Mouse (Mus musculus) liver, postnatal 0 days (tissue): ENCODE measurements around the gene Plgrkt. TPM values are rescaled to one million over a fixed set of nuclear protein-coding genes. Genes with fewer than 3 reads are reported as not detected.

Source experiments
- ATAC-seq: fragments of 200-750 bp; cut with Nextera tagmentation; 2 replicates; pipeline ENCODE4 v1.8.0; 2017; ENCODE audit warnings: mild to moderate bottlenecking, moderate library complexity
- DNase-seq: peaks from one replicate; pipeline ENCODE4 v3.0.0-alpha.2; 2016
- H3K27ac ChIP-seq: fragments of 300-500 bp; sonication (generic); 2 replicates; pipeline ENCODE4 v1.5.1; 2014; ENCODE audit warnings: antibody characterized with exemption, moderate library complexity, mild to moderate bottlenecking, low read depth
- H3K27me3 ChIP-seq: fragments of 300-500 bp; sonication (generic); 2 replicates; pipeline ENCODE4 v1.6.1; 2014; ENCODE audit warnings: low read length, control low read depth, mixed read lengths; ENCODE audit not compliant: insufficient read depth
- H3K36me3 ChIP-seq: fragments of 300-500 bp; sonication (generic); replicated peaks from 2 replicates; pipeline ENCODE4 v1.6.1; 2014; ENCODE audit warnings: mild to moderate bottlenecking, control low read depth, low read length, moderate library complexity, mixed read lengths; ENCODE audit not compliant: insufficient read depth
- H3K4me1 ChIP-seq: fragments of 300-500 bp; sonication (generic); 2 replicates; pipeline ENCODE4 v1.6.1; 2014; ENCODE audit warnings: antibody characterized with exemption, mild to moderate bottlenecking, control low read depth; ENCODE audit not compliant: insufficient read depth
- H3K4me2 ChIP-seq: fragments of 300-500 bp; sonication (generic); 2 replicates; pipeline ENCODE4 v1.6.1; 2014; ENCODE audit warnings: low read depth, mild to moderate bottlenecking, low read length, moderate library complexity, mixed read lengths
- H3K4me3 ChIP-seq: fragments of 300-500 bp; sonication (generic); 2 replicates; pipeline ENCODE4 v1.5.1; 2014; ENCODE audit warnings: low read depth, low read length
- H3K9ac ChIP-seq: fragments of 300-500 bp; sonication (generic); replicated peaks from 2 replicates; pipeline ENCODE4 v1.6.1; 2014; ENCODE audit warnings: mild to moderate bottlenecking, moderate library complexity
- H3K9me3 ChIP-seq: fragments of 300-500 bp; sonication (generic); 2 replicates; pipeline ENCODE4 v1.6.1; 2016; ENCODE audit warnings: mild to moderate bottlenecking, control low read depth, low read length, mixed read lengths
- CTCF ChIP-seq: sonication (generic); IDR thresholded peaks from 2 replicates; pipeline ENCODE4 v1.5.1; 2016; ENCODE audit warnings: antibody characterized with exemption, low read depth
- EP300 ChIP-seq: IDR thresholded peaks from 2 replicates; pipeline ENCODE4 v1.6.1; 2016; ENCODE audit warnings: antibody characterized with exemption, low read depth, mild to moderate bottlenecking
- WGBS: fragments of 180-500 bp; shearing (Covaris S2); extraction: QIAGEN DNeasy Blood & Tissue Kit; methylation state at CpG from one replicate; pipeline ENCODE4 v1.1.7; 2014; ENCODE audit not compliant: insufficient replicate concordance; 5-methylcytosine and 5-hydroxymethylcytosine counted together
- polyA plus RNA-seq: library from polyadenylated mRNA; unstranded; fragments of >200 nt; fragmentation: Nextera tagmentation; extraction: Ambion mirVana; gene quantifications from 2 replicates; pipeline ENCODE4 v1.2.1, GENCODE M21; 2015

Plgrkt gene
- polyA plus RNA-seq, 1 experiment from 2014 or later = 23.8 TPM

DNA sequence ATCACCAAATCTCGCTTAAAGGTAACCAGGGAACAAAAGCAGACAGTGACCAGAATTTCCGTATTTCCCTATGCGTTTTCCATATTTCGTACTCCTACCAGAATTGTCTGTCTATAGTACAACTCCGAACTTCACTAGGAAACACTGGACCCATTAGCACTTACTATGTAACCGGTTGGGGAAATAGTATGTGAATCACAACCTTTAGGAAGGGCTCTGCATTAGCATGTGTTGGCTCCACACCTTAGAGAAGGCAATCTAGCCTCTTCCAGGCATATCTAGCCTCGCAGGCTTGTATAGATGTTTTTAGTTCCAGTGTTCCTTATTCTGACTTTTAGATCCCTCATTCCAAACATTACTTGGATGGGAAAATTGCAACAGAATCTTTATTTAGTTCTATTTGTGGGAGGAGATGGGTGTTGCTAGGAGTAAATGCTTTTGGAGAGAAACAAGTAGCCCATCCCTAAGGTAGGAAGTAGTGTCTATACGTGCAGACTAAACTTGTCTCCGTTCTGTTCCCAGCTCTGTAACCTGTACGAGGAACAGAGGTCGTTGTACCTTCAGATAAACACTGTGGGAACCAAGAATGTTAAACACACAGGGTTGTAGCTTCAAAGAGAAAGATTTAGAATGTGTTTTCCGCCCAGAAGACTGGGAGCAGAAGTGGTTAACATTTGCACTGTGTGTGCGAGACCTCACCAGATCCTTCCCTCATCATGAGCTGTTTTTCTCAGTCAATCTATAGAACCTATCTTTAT is 4.8 kb downstream of the Plgrkt start:
- no peak for TF ChIP-seq CTCF
- TF ChIP-seq EP300 = no peak
- H3K36me3 ChIP-seq = peaks cover 13% of the 10 kb centered on the region
- H3K27me3 ChIP-seq = no peaks in the 10 kb centered on the region
- peak overlapping the region; percentile 92 for H3K4me2 ChIP-seq
- 0 out of 2 replicates have a peak overlapping the region, but pooled peaks have one; percentile 13 for H3K27ac ChIP-seq
- WGBS = 35% methylated on average over 13 of the region's 13 CpGs
- DNase-seq (no peak), ATAC-seq (no peak)
- H3K9me3 ChIP-seq = no peaks in the 10 kb centered on the region
- peak overlapping the region; percentile 73 for H3K9ac ChIP-seq
- peak overlapping the region; percentile 64 for H3K4me3 ChIP-seq
- H3K4me1 ChIP-seq = peaks cover 28% of the 10 kb centered on the region

DNA sequence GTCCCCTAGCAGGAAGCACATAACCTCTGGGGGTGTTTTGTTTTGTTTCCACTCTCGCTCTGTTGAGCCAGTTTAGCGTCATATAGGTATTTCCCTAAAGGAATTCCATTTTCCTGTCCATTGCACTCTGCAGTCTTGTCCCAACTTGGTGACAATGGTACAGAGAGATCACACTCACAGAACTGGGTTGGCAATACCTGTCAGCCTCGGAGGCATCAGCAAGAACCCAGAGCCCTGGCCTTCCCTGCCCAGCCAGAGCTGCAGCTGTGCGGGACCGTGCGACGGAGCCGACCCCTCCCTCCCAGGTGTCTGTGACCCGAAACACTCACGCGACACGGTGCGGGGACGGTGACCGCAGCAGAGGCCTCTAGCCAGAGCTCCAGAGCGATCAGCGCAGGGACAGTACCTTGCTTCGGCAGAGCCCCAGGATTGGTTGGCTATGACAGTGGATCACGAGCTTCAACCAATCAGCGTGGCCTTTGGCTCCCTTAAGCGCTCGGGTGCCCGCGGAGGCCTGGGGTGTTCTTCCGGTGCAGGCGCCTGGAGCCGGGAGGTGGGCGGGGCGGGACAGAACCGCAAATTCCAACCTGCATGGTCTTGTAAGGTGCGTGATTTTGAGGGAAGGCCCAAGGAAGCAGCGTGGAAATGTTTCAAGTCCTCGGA is 5.6 kb downstream of the Plgrkt start:
- TF ChIP-seq CTCF (no peak), EP300 (no peak)
- H3K4me2 ChIP-seq = peak overlapping the region; percentile 92
- peak overlapping the region; percentile 73 for H3K9ac ChIP-seq
- H3K27ac ChIP-seq = peak overlapping the region; percentile 26; the same call in 1 of the 2 replicates
- H3K36me3 ChIP-seq = peaks cover 13% of the 10 kb centered on the region
- H3K27me3 ChIP-seq = no peaks in the 10 kb centered on the region
- WGBS = 2% methylated on average over 33 of the region's 33 CpGs
- ATAC-seq = peak; percentile 100
- peaks cover 28% of the 10 kb centered on the region for H3K4me1 ChIP-seq
- no peaks in the 10 kb centered on the region for H3K9me3 ChIP-seq
- peak; percentile 91 for DNase-seq
- peak overlapping the region; percentile 64 for H3K4me3 ChIP-seq

DNA sequence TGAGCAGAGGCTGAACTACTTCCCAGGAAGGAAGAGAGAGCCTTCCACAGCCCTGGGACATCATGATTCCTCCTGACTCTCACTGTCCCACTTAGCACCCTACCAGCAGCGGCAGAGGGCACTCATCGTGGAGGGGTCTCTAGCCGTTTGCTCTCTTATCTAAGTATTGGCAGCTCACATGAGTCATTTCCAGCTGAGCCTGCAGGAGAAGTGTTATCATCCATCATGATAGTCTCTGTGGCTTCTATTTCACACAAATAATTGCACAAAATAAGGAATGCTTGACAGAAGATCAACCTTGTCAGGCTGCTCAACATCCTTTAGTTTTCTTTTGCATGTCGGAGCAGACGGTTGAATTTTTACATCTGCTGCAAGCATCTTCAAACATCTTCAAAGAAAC is 6.9 kb downstream of the Plgrkt start:
- Histone ChIP-seq H3K36me3 (peaks cover 17% of the 10 kb centered on the region), H3K27me3 (no peaks in the 10 kb centered on the region), H3K9ac (no peak overlapping the region), H3K4me3 (no peak overlapping the region), H3K4me2 (no peak overlapping the region), H3K27ac (no peak overlapping the region), H3K4me1 (peaks cover 21% of the 10 kb centered on the region), H3K9me3 (no peaks in the 10 kb centered on the region)
- TF ChIP-seq EP300 = no peak
- TF ChIP-seq CTCF = no peak
- no peak for DNase-seq
- whole genome bisulfite sequencing = 54% methylated on average over 5 of the region's 5 CpGs
- no peak for ATAC-seq

DNA sequence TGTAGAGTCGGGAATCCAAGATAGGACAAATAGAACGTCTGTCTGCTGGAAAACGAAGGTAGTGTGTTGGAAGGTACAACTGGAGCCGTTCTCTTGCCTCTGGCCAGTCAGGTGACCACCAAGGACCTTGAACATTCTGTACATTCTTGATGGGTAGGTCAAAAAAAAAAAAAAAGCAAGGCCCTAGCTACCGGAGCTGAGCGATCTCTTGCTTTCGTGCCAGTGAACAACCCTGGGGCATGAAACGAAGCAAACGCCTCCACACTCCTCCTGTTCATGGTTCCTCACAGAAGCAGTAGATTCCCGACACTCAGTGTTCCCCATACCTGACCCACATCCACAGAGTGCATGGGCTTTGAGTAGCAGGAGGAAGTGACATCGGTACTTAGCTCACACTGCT is 10.9 kb downstream of the Plgrkt start:
- no peaks in the 10 kb centered on the region for H3K9me3 ChIP-seq
- no peaks in the 10 kb centered on the region for H3K27me3 ChIP-seq
- H3K9ac ChIP-seq = no peak overlapping the region
- H3K4me2 ChIP-seq = no peak overlapping the region
- DNase-seq (no peak), ATAC-seq (no peak)
- H3K4me3 ChIP-seq = no peak overlapping the region
- no peak overlapping the region for H3K27ac ChIP-seq
- 68% methylated on average over 11 of the region's 11 CpGs for WGBS
- no peak for TF ChIP-seq CTCF
- TF ChIP-seq EP300 = no peak
- H3K36me3 ChIP-seq = peaks cover 19% of the 10 kb centered on the region
- H3K4me1 ChIP-seq = peaks cover 17% of the 10 kb centered on the region

DNA sequence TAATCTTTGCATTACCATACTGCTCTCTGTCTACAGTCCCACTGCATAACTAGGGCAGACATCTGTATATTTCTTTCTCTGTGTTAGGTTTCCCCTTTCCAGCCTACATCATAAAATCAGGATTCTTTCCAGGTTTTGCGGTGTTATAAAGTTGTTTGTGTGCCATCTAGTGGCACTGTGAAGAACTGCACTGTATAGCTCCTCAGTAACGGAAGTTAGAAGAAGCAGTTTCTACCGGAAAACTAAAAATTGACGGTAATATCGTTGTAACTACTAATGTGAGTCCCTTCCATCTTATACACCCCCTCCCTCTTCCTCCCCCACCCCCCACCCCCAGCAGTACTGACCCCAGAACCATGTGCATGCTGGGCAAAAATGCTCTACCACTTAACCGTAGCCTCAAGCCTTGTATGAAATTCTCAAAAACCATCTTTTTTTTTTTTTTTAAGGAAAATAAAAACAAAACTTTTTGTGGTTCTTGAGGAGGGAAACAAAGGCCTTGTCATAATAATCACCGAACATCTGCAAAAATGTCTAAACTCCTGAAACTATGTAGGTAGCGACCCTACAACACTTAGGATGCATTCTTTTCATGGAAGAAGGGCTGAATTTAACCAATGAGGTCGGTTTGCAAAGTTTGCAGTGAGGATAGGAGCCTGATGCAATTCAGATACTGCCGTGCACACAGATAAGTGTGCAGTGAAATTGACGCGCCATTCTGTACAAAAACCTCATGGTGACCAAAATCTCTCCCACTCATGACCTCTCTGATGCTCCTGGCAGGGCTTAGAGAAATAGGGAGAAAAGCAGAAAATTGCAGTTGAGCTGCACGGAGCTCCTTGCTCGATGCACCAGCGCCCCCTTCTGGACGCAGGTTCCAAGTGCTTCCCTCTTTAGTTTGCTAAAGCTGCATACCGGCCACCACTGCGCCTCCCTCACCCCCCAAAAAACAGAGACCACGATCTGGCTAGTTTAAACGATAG is 12.0 kb downstream of the Plgrkt start:
- ATAC-seq (peak; percentile 85), DNase-seq (peak; percentile 92)
- H3K9ac ChIP-seq = peak overlapping the region; percentile 59
- peak overlapping the region; percentile 52; the same call in 1 of the 2 replicates for H3K27ac ChIP-seq
- H3K4me1 ChIP-seq = peaks cover 9% of the 10 kb centered on the region
- H3K27me3 ChIP-seq = no peaks in the 10 kb centered on the region
- H3K9me3 ChIP-seq = no peaks in the 10 kb centered on the region
- peaks cover 19% of the 10 kb centered on the region for H3K36me3 ChIP-seq
- H3K4me3 ChIP-seq = peak overlapping the region; percentile 56
- peak overlapping the region; percentile 87 for H3K4me2 ChIP-seq
- peak; percentile 98 for TF ChIP-seq CTCF
- no peak for TF ChIP-seq EP300
- 4% methylated on average over 20 of the region's 20 CpGs for WGBS

DNA sequence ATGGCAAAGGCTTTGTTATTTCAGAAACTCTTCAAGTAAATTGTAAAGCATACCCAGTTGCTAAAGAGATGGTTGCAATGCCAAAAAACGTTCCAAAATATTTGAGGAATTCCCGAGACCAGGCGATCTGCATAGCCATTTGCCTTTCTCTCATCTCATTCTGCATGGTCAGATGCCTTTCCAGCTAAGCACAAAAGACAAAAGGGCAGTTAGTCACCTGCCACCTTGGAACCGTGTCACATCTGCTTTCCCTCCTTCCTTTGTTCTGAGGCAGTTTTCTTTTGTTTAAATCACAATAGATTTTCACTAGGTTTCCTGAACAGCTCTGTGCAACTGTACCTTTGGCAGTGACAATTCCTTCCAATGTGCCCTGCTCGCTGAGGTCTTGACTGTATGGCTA is 16.2 kb downstream of the Plgrkt start:
- TF ChIP-seq EP300 (no peak), CTCF (no peak)
- Histone ChIP-seq H3K9me3 (no peaks in the 10 kb centered on the region), H3K9ac (no peak overlapping the region), H3K4me2 (no peak overlapping the region), H3K4me3 (no peak overlapping the region), H3K4me1 (peaks cover 6% of the 10 kb centered on the region), H3K27ac (no peak overlapping the region), H3K27me3 (no peaks in the 10 kb centered on the region), H3K36me3 (peaks cover 6% of the 10 kb centered on the region; the same call in 1 of the 2 replicates)
- DNase-seq (no peak), ATAC-seq (no peak)
- WGBS = 69% methylated on average over 5 of the region's 5 CpGs
